Mouse (Mus musculus): ENCODE results near the gene Gm38100.
A peak's percentile ranks its signal among the peaks of the same experiment; 100 is the strongest.

The Gm38100 gene

GRCm38 (mm10) chr1:175920029-175920428, at the start of gene Gm38100:
Gene Gm38100, plus strand, starts transcription at chr1:175920329.
- DNase-seq (ENCODE audit: extremely low spot score, low spot score) = no peak

- DNase-seq (ENCODE audit: extremely low spot score, low spot score) = no peak
These were observed 49.4 kb upstream of the Gm38100 start for GRCm38 (mm10) chr1:175870716-175871115.

GRCm38 (mm10) chr1:175872028-175872816, 47.9 kb upstream of the Gm38100 start:
- DNase-seq (ENCODE audit: extremely low spot score, low spot score) = no peak

GRCm38 (mm10) chr1:175880453-175881296, 39.5 kb upstream of the Gm38100 start, which contains the start of gene Exo1:
Gene Exo1, plus strand, starts transcription at chr1:175880581.
- peak; percentile 96 for DNase-seq (ENCODE audit: extremely low spot score, low spot score)

GRCm38 (mm10) chr1:175883398-175883797, 36.7 kb upstream of the Gm38100 start:
- DNase-seq (ENCODE audit: extremely low spot score, low spot score) = no peak

- DNase-seq (ENCODE audit: extremely low spot score, low spot score) = no peak
These were observed 26.9 kb upstream of the Gm38100 start for GRCm38 (mm10) chr1:175893263-175893662.

GRCm38 (mm10) chr1:175893726-175894125, 26.4 kb upstream of the Gm38100 start:
- no peak for DNase-seq (ENCODE audit: extremely low spot score, low spot score)

GRCm38 (mm10) chr1:175911207-175911606, 8.9 kb upstream of the Gm38100 start:
- DNase-seq (ENCODE audit: extremely low spot score, low spot score) = no peak

- DNase-seq (ENCODE audit: extremely low spot score, low spot score) = no peak
These were observed 8.1 kb upstream of the Gm38100 start for GRCm38 (mm10) chr1:175912038-175912437.

- no peak for DNase-seq (ENCODE audit: extremely low spot score, low spot score)
These were observed 6.3 kb upstream of the Gm38100 start for GRCm38 (mm10) chr1:175913728-175914303.

GRCm38 (mm10) chr1:175921091-175921490, 962 bp downstream of the Gm38100 start:
- DNase-seq (ENCODE audit: extremely low spot score, low spot score) = no peak

GRCm38 (mm10) chr1:175923848-175924787, 4.0 kb downstream of the Gm38100 start:
- peak; percentile 69 for DNase-seq (ENCODE audit: extremely low spot score, low spot score)

- no peak for DNase-seq (ENCODE audit: extremely low spot score, low spot score)
These were observed 11.3 kb downstream of the Gm38100 start for GRCm38 (mm10) chr1:175931391-175931790.

- DNase-seq (ENCODE audit: extremely low spot score, low spot score) = peak; percentile 62
These were observed 16.2 kb downstream of the Gm38100 start for GRCm38 (mm10) chr1:175936282-175936737.

- DNase-seq (ENCODE audit: extremely low spot score, low spot score) = no peak
These were observed 18.6 kb downstream of the Gm38100 start for GRCm38 (mm10) chr1:175938731-175939130.

GRCm38 (mm10) chr1:175943168-175943567, 23.0 kb downstream of the Gm38100 start:
- DNase-seq (ENCODE audit: extremely low spot score, low spot score) = no peak

GRCm38 (mm10) chr1:175946718-175947315, 26.7 kb downstream of the Gm38100 start:
- no peak for DNase-seq (ENCODE audit: extremely low spot score, low spot score)

- DNase-seq (ENCODE audit: extremely low spot score, low spot score) = no peak
These were observed 30.3 kb downstream of the Gm38100 start for GRCm38 (mm10) chr1:175950421-175950820.

- no peak for DNase-seq (ENCODE audit: extremely low spot score, low spot score)
These were observed 30.7 kb downstream of the Gm38100 start for GRCm38 (mm10) chr1:175950851-175951250.

- DNase-seq (ENCODE audit: extremely low spot score, low spot score) = no peak
These were observed 41.7 kb downstream of the Gm38100 start for GRCm38 (mm10) chr1:175961786-175962185.

Data from neural tube, embryonic 10.5 days (tissue).